Mouse (Mus musculus): ENCODE results near the gene Olfr729. TPM values are rescaled to one million over a fixed set of nuclear protein-coding genes. Genes with fewer than 3 reads are reported as not detected.

Gene Olfr729
- total RNA-seq (2021), result not detected
- polyA plus RNA-seq (2012; rRNA removed), result not detected in 2 replicates
- long read RNA-seq, result 0 reads

- no peak for DNase-seq
Observed at GRCm38 (mm10) chr14:50152810-50153209, at the start of gene Olfr729. Gene Olfr729, minus strand, starts transcription at chr14:50152910.

- no peak for DNase-seq
Observed at GRCm38 (mm10) chr14:50188098-50188497, 35.4 kb upstream of the Olfr729 start, which contains the start of gene Olfr730. Gene Olfr730, minus strand, starts transcription at chr14:50188198.

GRCm38 (mm10) chr14:50142580-50142979, 10.1 kb downstream of the Olfr729 start, which contains the start of gene Olfr728:
Gene Olfr728, minus strand, starts transcription at chr14:50142680.
- DNase-seq, result no peak

DNA sequence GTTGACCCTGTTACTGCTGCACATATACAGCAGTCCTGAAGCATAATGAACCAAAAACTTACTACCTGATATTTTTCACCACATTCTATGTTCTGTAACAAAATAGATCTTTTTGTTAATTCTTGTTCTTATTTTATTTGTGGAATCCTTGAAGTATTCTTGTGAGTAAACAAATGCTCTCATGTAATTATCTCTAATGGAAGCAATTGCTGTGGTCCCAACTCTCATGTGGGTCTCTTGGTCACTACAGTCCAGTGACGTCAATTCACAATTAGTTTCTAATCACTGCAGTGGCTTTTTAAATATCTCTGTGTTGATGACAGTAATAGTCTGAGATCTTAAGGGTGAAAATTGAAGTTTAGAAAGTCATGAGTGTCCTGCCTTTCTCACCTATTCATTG, 29.8 kb downstream of the Olfr729 start, which contains the start of gene Olfr727:
Olfr727 (plus strand) TSS at position 301 of the 400 bp plus-strand sequence.
- DNase-seq, result no peak

Other genes starting within 250 kb of the Olfr729 start
- not detected for gene Olfr723, start 221.1 kb downstream of the Olfr729 start, total RNA-seq (2021)
- gene Olfr723, start 221.1 kb downstream of the Olfr729 start, polyA plus RNA-seq (2012; rRNA removed), result not detected in 2 replicates
- gene Olfr724, start 189.6 kb downstream of the Olfr729 start, total RNA-seq (2021), result not detected
- not detected in 2 replicates for gene Olfr724, start 189.6 kb downstream of the Olfr729 start, polyA plus RNA-seq (2012; rRNA removed)
- gene Olfr725, start 112.5 kb downstream of the Olfr729 start, total RNA-seq (2021), result not detected
- gene Olfr725, start 112.5 kb downstream of the Olfr729 start, polyA plus RNA-seq (2012; rRNA removed), result not detected in 2 replicates
- gene Olfr726, start 62.0 kb downstream of the Olfr729 start, total RNA-seq (2021), result not detected
- not detected in 2 replicates for gene Olfr726, start 62.0 kb downstream of the Olfr729 start, polyA plus RNA-seq (2012; rRNA removed)
- not detected for gene Olfr727, start 29.7 kb downstream of the Olfr729 start, total RNA-seq (2021)
- not detected in 2 replicates for gene Olfr727, start 29.7 kb downstream of the Olfr729 start, polyA plus RNA-seq (2012; rRNA removed)
- not detected for gene Olfr728, start 10.2 kb downstream of the Olfr729 start, total RNA-seq (2021)
- gene Olfr728, start 10.2 kb downstream of the Olfr729 start, polyA plus RNA-seq (2012; rRNA removed), result not detected in 2 replicates
- gene Olfr730, start 35.3 kb upstream of the Olfr729 start, total RNA-seq (2021), result not detected
- not detected in 2 replicates for gene Olfr730, start 35.3 kb upstream of the Olfr729 start, polyA plus RNA-seq (2012; rRNA removed)
- gene Olfr731, start 89.0 kb upstream of the Olfr729 start, total RNA-seq (2021), result not detected
- gene Olfr731, start 89.0 kb upstream of the Olfr729 start, polyA plus RNA-seq (2012; rRNA removed), result not detected in 2 replicates
- under 1 TPM in 1 of 2 experiments, not detected in 1; 0.10 TPM for gene Olfr732, start 131.3 kb upstream of the Olfr729 start, total RNA-seq (2021)
- gene Olfr732, start 131.3 kb upstream of the Olfr729 start, polyA plus RNA-seq (2012; rRNA removed), result not detected in 2 replicates
- gene Olfr733, start 148.6 kb upstream of the Olfr729 start, total RNA-seq (2021), result not detected
- not detected in 2 replicates for gene Olfr733, start 148.6 kb upstream of the Olfr729 start, polyA plus RNA-seq (2012; rRNA removed)
- gene Olfr734, start 173.9 kb upstream of the Olfr729 start, total RNA-seq (2021), result not detected
- not detected in 2 replicates for gene Olfr734, start 173.9 kb upstream of the Olfr729 start, polyA plus RNA-seq (2012; rRNA removed)
- under 1 TPM in 1 of 2 experiments, not detected in 1; 0.21 TPM for gene Olfr735, start 196.0 kb upstream of the Olfr729 start, total RNA-seq (2021)
- gene Olfr735, start 196.0 kb upstream of the Olfr729 start, polyA plus RNA-seq (2012; rRNA removed), result not detected in 2 replicates
- under 1 TPM; 0.17 to 0.21 TPM for gene Tlr11, start 205.0 kb upstream of the Olfr729 start, total RNA-seq (2021)
- gene Tlr11, start 205.0 kb upstream of the Olfr729 start, polyA plus RNA-seq (2012; rRNA removed), result 0.08 and 0.11 TPM in 2 replicates
- not detected for gene Olfr736, start 228.3 kb upstream of the Olfr729 start, total RNA-seq (2021)
- gene Olfr736, start 228.3 kb upstream of the Olfr729 start, polyA plus RNA-seq (2012; rRNA removed), result not detected in 2 replicates

Data from adrenal gland, adult 2 months (tissue).